Mouse (Mus musculus): ENCODE results near the gene Uvssa.

DNA sequence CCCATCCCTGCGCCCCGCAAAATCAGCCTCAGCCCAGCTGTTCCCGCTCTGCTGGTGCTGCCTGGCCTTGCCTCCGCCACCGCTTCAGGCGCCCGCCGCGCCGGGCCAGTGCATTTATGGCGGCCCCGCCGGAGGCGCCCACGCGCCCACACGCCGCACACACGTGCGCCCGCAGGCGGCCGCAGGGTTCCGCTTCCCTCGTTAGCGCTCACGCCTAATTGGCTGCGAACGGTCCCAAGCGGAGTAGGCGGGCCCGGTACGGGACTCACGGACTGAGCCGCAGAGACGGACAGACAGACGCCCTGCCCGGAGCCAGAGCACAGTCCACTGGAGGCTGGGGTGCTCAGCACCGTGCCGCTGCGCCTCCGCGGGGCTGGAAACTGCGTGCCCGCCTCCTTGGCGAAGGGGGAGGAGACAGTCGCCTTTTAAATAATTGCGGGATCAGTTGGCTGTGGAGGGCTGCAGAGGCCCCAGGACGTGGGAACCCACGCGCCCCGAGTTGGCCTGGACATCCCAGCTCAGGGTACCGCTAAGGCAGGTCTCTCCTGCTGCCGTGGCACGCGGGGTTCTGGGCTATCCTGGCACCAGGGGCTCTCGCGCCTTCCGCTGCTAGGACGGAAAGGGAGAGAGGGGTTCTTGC lies 55.9 kb downstream of the Uvssa start:
- TF ChIP-seq CTCF (IDR thresholded peaks at IDR 0.05; ENCODE audit: extremely low read depth, insufficient read depth, low read length) (no peak), POLR2A (IDR thresholded peaks at IDR 0.05; ENCODE audit: extremely low read depth, insufficient read depth, low read length) (no peak)
